Mouse (Mus musculus): ENCODE data around the gene Mtfr1l. TPM values are rescaled to one million over a fixed set of nuclear protein-coding genes. Genes with fewer than 3 reads are reported as not detected.

The Mtfr1l gene
- polyA plus RNA-seq, 1 experiment from 2014 or later = 56.9 TPM

DNA sequence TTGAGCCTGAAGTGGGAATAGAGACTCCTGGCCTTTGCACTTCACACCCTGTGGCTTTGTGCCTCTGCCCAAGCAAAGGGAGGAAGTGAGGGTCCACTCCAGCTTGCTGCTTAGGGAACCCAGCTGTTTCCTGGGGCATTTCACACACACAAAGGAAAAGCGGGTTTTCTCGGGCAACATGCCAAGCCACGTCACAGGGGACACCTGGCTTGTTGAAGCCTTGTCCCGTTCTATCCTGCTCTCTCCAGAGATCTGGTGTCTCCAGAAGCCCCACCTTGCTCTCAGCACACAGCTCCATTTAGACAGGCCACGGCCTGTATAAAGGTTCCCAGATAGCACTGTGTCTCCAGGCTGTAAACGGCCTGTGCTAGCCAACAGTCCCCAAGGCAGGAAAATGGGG, 43.5 kb downstream of the Mtfr1l start:
- WGBS (ENCODE audit: insufficient replicate concordance) = 51% methylated on average over 6 of the region's 6 CpGs
- DNase-seq = no peak
- H3K4me1 ChIP-seq (ENCODE audit: insufficient read depth) = peaks cover 55% of the 10 kb centered on the region
- no peak overlapping the region for H3K4me3 ChIP-seq (ENCODE audit: low read depth, low read length)
- H3K27me3 ChIP-seq (ENCODE audit: insufficient read depth, low read length) = no peaks in the 10 kb centered on the region
- no peak for ATAC-seq
- no peak for TF ChIP-seq CTCF (IDR thresholded peaks at IDR 0.05; ENCODE audit: low read depth)
- no peak for TF ChIP-seq EP300 (IDR thresholded peaks at IDR 0.05; ENCODE audit: low read depth)
- H3K36me3 ChIP-seq (replicated peaks; ENCODE audit: insufficient read depth, low read length) = no peaks in the 10 kb centered on the region
- H3K27ac ChIP-seq (ENCODE audit: low read depth) = no peak overlapping the region
- no peaks in the 10 kb centered on the region; the same call in 1 of the 2 replicates for H3K9me3 ChIP-seq (ENCODE audit: low read length)
- H3K9ac ChIP-seq (replicated peaks) = no peak overlapping the region
- H3K4me2 ChIP-seq (ENCODE audit: low read depth, low read length) = no peak overlapping the region

DNA sequence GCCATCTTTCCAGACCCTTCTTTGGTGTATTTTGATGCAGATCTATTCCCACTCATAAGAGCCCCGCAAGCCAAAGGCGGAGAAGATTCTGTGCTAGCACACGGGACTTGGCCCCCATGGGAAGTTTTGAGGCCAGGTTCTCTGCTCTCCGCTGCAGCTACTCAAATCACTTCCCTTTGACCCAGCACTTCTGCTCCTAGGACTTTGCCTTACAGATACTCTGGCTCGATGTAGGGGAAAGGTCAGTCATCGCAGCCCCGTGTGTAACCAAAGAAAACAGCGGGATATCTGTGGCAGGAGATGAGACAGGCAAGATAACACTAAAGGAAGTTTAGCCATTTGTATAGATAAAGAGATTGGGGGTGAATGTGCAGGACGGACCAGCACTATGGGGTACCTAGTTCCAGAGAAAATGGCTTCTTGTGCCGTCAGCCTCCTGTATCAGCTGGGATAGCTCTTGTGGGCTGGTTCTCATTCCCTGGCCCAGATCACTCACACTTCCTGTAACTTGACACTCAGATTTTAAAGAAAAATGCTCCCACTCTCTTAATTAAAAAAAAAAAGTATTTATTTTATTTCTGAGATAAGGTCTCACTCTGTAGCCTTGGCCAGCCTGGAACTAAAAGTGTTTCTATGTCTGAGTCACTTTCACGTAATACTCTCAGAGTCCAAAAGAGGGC, 45.1 kb downstream of the Mtfr1l start:
- WGBS (ENCODE audit: insufficient replicate concordance) = 54% methylated on average over 11 of the region's 11 CpGs
- Histone ChIP-seq H3K9me3 (ENCODE audit: low read length) (no peaks in the 10 kb centered on the region; the same call in 1 of the 2 replicates), H3K36me3 (replicated peaks; ENCODE audit: insufficient read depth, low read length) (no peaks in the 10 kb centered on the region), H3K9ac (replicated peaks) (no peak overlapping the region), H3K4me1 (ENCODE audit: insufficient read depth) (peaks cover 39% of the 10 kb centered on the region), H3K27me3 (ENCODE audit: insufficient read depth, low read length) (no peaks in the 10 kb centered on the region), H3K4me2 (ENCODE audit: low read depth, low read length) (0 out of 2 replicates have a peak overlapping the region, but pooled peaks have one; percentile 38), H3K4me3 (ENCODE audit: low read depth, low read length) (no peak overlapping the region), H3K27ac (ENCODE audit: low read depth) (peak overlapping the region; percentile 80)
- peak; percentile 52 for ATAC-seq
- TF ChIP-seq EP300 (IDR thresholded peaks at IDR 0.05; ENCODE audit: low read depth) (no peak), CTCF (IDR thresholded peaks at IDR 0.05; ENCODE audit: low read depth) (no peak)
- DNase-seq = no peak

DNA sequence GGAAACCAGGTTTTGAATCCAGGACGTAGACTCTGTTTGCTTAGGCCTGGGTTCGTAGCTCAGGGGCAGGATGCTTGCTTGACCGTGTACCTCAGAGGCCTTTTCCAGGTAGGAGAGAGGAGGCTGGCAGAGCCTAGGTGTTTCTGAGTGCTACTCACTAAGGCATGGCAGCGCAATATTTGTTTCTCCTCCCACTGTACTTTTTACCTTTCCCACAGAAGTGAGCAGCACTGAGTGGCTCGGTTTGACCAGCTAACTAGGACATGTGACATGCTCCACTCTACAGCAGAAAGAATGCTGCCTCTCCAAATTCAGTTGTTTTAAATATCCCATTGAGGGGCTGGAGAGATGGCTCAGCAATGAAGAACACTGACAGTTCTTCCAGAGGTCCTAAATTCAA, 47.0 kb downstream of the Mtfr1l start:
- no peak overlapping the region for H3K4me3 ChIP-seq (ENCODE audit: low read depth, low read length)
- H3K36me3 ChIP-seq (replicated peaks; ENCODE audit: insufficient read depth, low read length) = no peaks in the 10 kb centered on the region
- no peak for DNase-seq
- peak; percentile 47 for ATAC-seq
- H3K4me2 ChIP-seq (ENCODE audit: low read depth, low read length) = no peak overlapping the region
- no peaks in the 10 kb centered on the region for H3K27me3 ChIP-seq (ENCODE audit: insufficient read depth, low read length)
- no peak overlapping the region; the same call in 1 of the 2 replicates for H3K9ac ChIP-seq (replicated peaks)
- peaks cover 28% of the 10 kb centered on the region for H3K4me1 ChIP-seq (ENCODE audit: insufficient read depth)
- H3K9me3 ChIP-seq (ENCODE audit: low read length) = no peaks in the 10 kb centered on the region; the same call in 1 of the 2 replicates
- TF ChIP-seq EP300 (IDR thresholded peaks at IDR 0.05; ENCODE audit: low read depth) = no peak
- no peak for TF ChIP-seq CTCF (IDR thresholded peaks at IDR 0.05; ENCODE audit: low read depth)
- peak overlapping the region; percentile 55 for H3K27ac ChIP-seq (ENCODE audit: low read depth)
- 69% methylated on average over 5 of the region's 5 CpGs for WGBS (ENCODE audit: insufficient replicate concordance)

DNA sequence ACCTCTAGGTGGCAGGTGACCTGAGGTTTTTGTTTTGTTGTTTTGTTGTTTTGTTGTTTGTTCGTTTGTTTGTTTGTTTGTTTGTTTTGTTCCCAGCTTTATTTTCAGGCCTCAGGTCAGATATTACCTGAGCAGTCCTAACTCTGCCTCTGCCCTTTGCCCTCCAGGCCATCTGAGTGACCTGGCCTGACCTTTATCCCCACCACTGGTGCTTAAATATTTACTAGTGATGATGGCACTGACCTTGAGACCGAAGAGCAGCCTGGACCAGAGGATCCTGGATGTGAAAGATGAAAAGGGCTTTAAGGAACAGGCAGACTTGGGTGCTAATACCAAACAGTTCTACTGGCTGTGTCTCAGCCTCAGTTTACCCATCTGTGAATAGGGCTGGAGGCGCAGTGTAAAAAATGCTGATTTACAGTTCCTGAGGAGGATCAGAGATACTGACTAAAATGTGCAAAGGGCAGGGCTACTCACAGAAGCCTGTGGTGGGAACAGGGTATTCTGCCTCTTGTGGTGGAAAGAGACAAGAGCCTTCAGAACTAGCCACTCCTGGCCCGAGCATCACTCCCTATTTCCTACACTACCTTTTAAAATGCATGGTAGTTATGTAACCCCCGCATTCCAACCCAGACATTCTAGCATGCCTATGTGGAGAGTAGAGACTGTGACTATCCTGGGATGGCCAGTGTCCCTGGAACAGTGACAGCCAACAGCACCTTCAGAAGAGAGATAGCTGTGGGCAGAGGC, 49.9 kb downstream of the Mtfr1l start:
- Histone ChIP-seq H3K36me3 (replicated peaks; ENCODE audit: insufficient read depth, low read length) (no peaks in the 10 kb centered on the region), H3K27me3 (ENCODE audit: insufficient read depth, low read length) (no peaks in the 10 kb centered on the region), H3K4me1 (ENCODE audit: insufficient read depth) (peaks cover 27% of the 10 kb centered on the region), H3K4me2 (ENCODE audit: low read depth, low read length) (no peak overlapping the region), H3K9ac (replicated peaks) (no peak overlapping the region), H3K4me3 (ENCODE audit: low read depth, low read length) (no peak overlapping the region), H3K9me3 (ENCODE audit: low read length) (no peaks in the 10 kb centered on the region), H3K27ac (ENCODE audit: low read depth) (0 out of 2 replicates have a peak overlapping the region, but pooled peaks have one; percentile 3)
- ATAC-seq = peak; percentile 72
- DNase-seq = no peak
- 67% methylated on average over 5 of the region's 5 CpGs for WGBS (ENCODE audit: insufficient replicate concordance)
- TF ChIP-seq CTCF (IDR thresholded peaks at IDR 0.05; ENCODE audit: low read depth) (peak; percentile 7; the same call in 1 of the 2 replicates), EP300 (IDR thresholded peaks at IDR 0.05; ENCODE audit: low read depth) (peak; percentile 32; the same call in 1 of the 2 replicates)

DNA sequence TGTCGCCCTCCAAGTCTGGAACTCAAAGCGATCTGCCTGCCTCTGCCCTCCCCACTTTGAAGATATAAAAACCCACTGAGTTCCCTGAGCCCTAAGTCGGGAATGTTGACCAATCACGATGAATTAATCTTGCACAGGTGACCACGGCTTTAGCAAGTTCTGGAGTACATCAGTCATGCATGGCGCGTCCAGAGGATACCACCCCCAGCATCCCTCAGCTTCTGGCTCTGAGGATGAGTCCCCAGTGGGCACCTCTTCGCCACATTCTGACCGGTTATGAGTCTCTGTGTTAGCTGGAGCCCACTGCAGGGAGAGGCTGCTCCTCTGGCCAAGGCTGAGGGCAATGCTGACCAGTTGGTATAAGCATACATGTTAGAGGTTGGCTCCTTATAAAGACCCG, 51.0 kb downstream of the Mtfr1l start:
- DNase-seq = no peak
- peaks cover 16% of the 10 kb centered on the region for H3K4me1 ChIP-seq (ENCODE audit: insufficient read depth)
- H3K27ac ChIP-seq (ENCODE audit: low read depth) = no peak overlapping the region
- no peaks in the 10 kb centered on the region for H3K27me3 ChIP-seq (ENCODE audit: insufficient read depth, low read length)
- no peak overlapping the region for H3K4me2 ChIP-seq (ENCODE audit: low read depth, low read length)
- no peak for ATAC-seq
- H3K36me3 ChIP-seq (replicated peaks; ENCODE audit: insufficient read depth, low read length) = no peaks in the 10 kb centered on the region
- no peaks in the 10 kb centered on the region for H3K9me3 ChIP-seq (ENCODE audit: low read length)
- H3K4me3 ChIP-seq (ENCODE audit: low read depth, low read length) = no peak overlapping the region
- no peak for TF ChIP-seq EP300 (IDR thresholded peaks at IDR 0.05; ENCODE audit: low read depth)
- TF ChIP-seq CTCF (IDR thresholded peaks at IDR 0.05; ENCODE audit: low read depth) = no peak
- H3K9ac ChIP-seq (replicated peaks) = no peak overlapping the region
- 72% methylated on average over 10 of the region's 10 CpGs for WGBS (ENCODE audit: insufficient replicate concordance)

DNA sequence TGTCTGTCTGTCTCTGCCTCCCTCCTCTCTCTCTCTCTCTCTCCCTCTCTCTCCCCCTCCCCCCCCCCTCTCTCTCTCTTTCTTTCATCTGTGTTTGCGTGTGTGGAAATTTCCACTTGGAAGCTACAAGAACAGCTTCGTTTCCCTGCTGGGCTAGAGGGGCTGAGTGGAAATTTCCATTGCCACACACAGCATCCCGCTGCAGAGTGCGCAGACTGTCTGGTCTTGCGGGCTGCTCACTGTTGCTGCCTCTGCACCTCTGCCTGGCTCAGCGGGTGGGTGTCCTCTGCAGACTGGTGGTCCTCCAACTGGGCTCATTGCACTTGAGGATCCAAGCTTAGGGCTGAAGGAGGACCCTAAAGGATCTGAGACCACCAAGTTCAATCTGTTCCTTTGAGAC, 51.5 kb downstream of the Mtfr1l start:
- TF ChIP-seq CTCF (IDR thresholded peaks at IDR 0.05; ENCODE audit: low read depth) (no peak), EP300 (IDR thresholded peaks at IDR 0.05; ENCODE audit: low read depth) (no peak)
- H3K36me3 ChIP-seq (replicated peaks; ENCODE audit: insufficient read depth, low read length) = no peaks in the 10 kb centered on the region
- no peaks in the 10 kb centered on the region for H3K9me3 ChIP-seq (ENCODE audit: low read length)
- H3K4me3 ChIP-seq (ENCODE audit: low read depth, low read length) = no peak overlapping the region
- H3K27ac ChIP-seq (ENCODE audit: low read depth) = no peak overlapping the region
- DNase-seq (no peak), ATAC-seq (no peak)
- 57% methylated on average over 6 of the region's 6 CpGs for WGBS (ENCODE audit: insufficient replicate concordance)
- no peaks in the 10 kb centered on the region for H3K27me3 ChIP-seq (ENCODE audit: insufficient read depth, low read length)
- H3K4me1 ChIP-seq (ENCODE audit: insufficient read depth) = peaks cover 12% of the 10 kb centered on the region
- H3K4me2 ChIP-seq (ENCODE audit: low read depth, low read length) = no peak overlapping the region
- no peak overlapping the region for H3K9ac ChIP-seq (replicated peaks)

Measured in liver, postnatal 0 days (tissue).